Mouse (Mus musculus) liver, adult 2 months (tissue): ENCODE measurements around the gene Rnf130. TPM values are rescaled to one million over a fixed set of nuclear protein-coding genes. Genes with fewer than 3 reads are reported as not detected.

ENCODE experiments used
- DNase-seq: peaks from one replicate; pipeline ENCODE4 v3.0.0-alpha.2; 2011; ENCODE audit warnings: low read depth, low spot score; ENCODE audit errors: extremely low read depth
- H3K27ac ChIP-seq: fragments of 200-500 bp; replicated peaks from 2 replicates; pipeline ENCODE4 v1.5.1; 2012; ENCODE audit warnings: low read depth, mild to moderate bottlenecking, control low read depth, inconsistent platforms, low read length; ENCODE audit not compliant: insufficient read depth
- H3K27me3 ChIP-seq: fragments of 200-500 bp; 2 replicates; pipeline ENCODE4 v1.6.1; 2012; ENCODE audit warnings: mild to moderate bottlenecking, moderate library complexity, low read length, inconsistent platforms; ENCODE audit not compliant: control insufficient read depth, insufficient read depth
- H3K36me3 ChIP-seq: fragments of 200-500 bp; 2 replicates; pipeline ENCODE4 v1.6.1; 2012; ENCODE audit warnings: low read length, inconsistent platforms; ENCODE audit not compliant: control insufficient read depth, insufficient read depth
- H3K4me1 ChIP-seq: fragments of 200-500 bp; 2 replicates; pipeline ENCODE4 v1.6.1; 2011; ENCODE audit warnings: low read length; ENCODE audit not compliant: control insufficient read depth, insufficient read depth
- H3K4me3 ChIP-seq: fragments of 200-500 bp; 2 replicates; pipeline ENCODE4 v1.5.1; 2011; ENCODE audit warnings: low read depth, mild to moderate bottlenecking, control low read depth, low read length, moderate library complexity; ENCODE audit not compliant: insufficient read depth
- H3K79me2 ChIP-seq: fragments of 200-500 bp; 2 replicates; pipeline ENCODE4 v1.6.1; 2012; ENCODE audit warnings: inconsistent platforms, mild to moderate bottlenecking, low read length, moderate library complexity; ENCODE audit not compliant: control insufficient read depth, insufficient read depth
- H3K9ac ChIP-seq: fragments of 200-500 bp; 2 replicates; pipeline ENCODE4 v1.6.1; 2012; ENCODE audit warnings: low read depth, mild to moderate bottlenecking, control low read depth, inconsistent platforms, low read length
- CTCF ChIP-seq: fragments of 200-500 bp; IDR thresholded peaks from 2 replicates; pipeline ENCODE4 v1.5.1; 2011; ENCODE audit warnings: low read depth, low read length, control low read depth
- POLR2A ChIP-seq: fragments of 200-500 bp; IDR thresholded peaks from 2 replicates; pipeline ENCODE4 v1.6.1; 2011; ENCODE audit warnings: low read length, control low read depth; ENCODE audit not compliant: insufficient read depth; ENCODE audit errors: extremely low read depth
- WGBS: fragments of 180-500 bp; shearing (Covaris S2); methylation state at CpG from one replicate; pipeline ENCODE4 v1.1.7; 2018; 5-methylcytosine and 5-hydroxymethylcytosine counted together
- polyA plus RNA-seq: library from polyadenylated mRNA; depleted of rRNA; stranded (reverse); fragments of >200 nt; gene quantifications from 2 replicates; pipeline ENCODE4 v1.2.3, GENCODE M21; 2012
- total RNA-seq: library from RNA; depleted of rRNA; stranded (reverse); fragments of >200 nt; gene quantifications from 2 replicates; pipeline ENCODE4 v1.2.3, GENCODE M21; 2014

Rnf130 gene
- total and polyA plus RNA-seq, 2 experiments: 66.7 to 111 TPM

GRCm38 (mm10) chr11:50104016-50104415 lies 78.9 kb downstream of the Rnf130 start:
- WGBS: 29% methylated on average over 6 of the region's 6 CpGs
- H3K27ac ChIP-seq: peak overlapping the region; percentile 54; the same call in 1 of the 2 replicates

GRCm38 (mm10) chr11:50105237-50105636 lies 80.1 kb downstream of the Rnf130 start:
- H3K4me1 ChIP-seq: peaks cover 32% of the 10 kb centered on the region
- WGBS: 87% methylated on average over 5 of the region's 5 CpGs
- no peak for TF ChIP-seq POLR2A
- TF ChIP-seq CTCF: no peak
- H3K36me3 ChIP-seq: no peaks in the 10 kb centered on the region
- no peak for DNase-seq
- no peaks in the 10 kb centered on the region; the same call in 1 of the 2 replicates for H3K79me2 ChIP-seq
- no peaks in the 10 kb centered on the region for H3K27me3 ChIP-seq
- no peak overlapping the region for H3K27ac ChIP-seq
- H3K4me3 ChIP-seq: no peak overlapping the region
- no peak overlapping the region for H3K9ac ChIP-seq

More at GRCm38 (mm10) chr11:50104016-50104415, 78.9 kb downstream of the Rnf130 start:
- Histone ChIP-seq H3K4me1 (peaks cover 40% of the 10 kb centered on the region), H3K79me2 (no peaks in the 10 kb centered on the region; the same call in 1 of the 2 replicates), H3K36me3 (0 out of 2 replicates have a peak, but pooled peaks cover 1% of the 10 kb centered on the region), H3K4me3 (no peak overlapping the region), H3K9ac (no peak overlapping the region), H3K27me3 (no peaks in the 10 kb centered on the region)
- TF ChIP-seq CTCF (no peak), POLR2A (no peak)
- DNase-seq: peak; percentile 93

- peak overlapping the region; percentile 20; the same call in 1 of the 2 replicates for H3K9ac ChIP-seq
- peak overlapping the region; percentile 20 for H3K27ac ChIP-seq
- TF ChIP-seq POLR2A (no peak), CTCF (no peak)
- DNase-seq: peak; percentile 93
- H3K36me3 ChIP-seq: no peaks in the 10 kb centered on the region
- H3K27me3 ChIP-seq: no peaks in the 10 kb centered on the region
- peaks cover 28% of the 10 kb centered on the region for H3K4me1 ChIP-seq
- WGBS: 17% methylated on average over 7 of the region's 7 CpGs
- no peaks in the 10 kb centered on the region; the same call in 1 of the 2 replicates for H3K79me2 ChIP-seq
- no peak overlapping the region for H3K4me3 ChIP-seq
Observed at GRCm38 (mm10) chr11:50106024-50106423, 80.9 kb downstream of the Rnf130 start.

GRCm38 (mm10) chr11:50108823-50109244 lies 83.7 kb downstream of the Rnf130 start:
- WGBS: 11% methylated on average over 8 of the region's 8 CpGs
- Histone ChIP-seq H3K4me3 (no peak overlapping the region), H3K4me1 (peaks cover 23% of the 10 kb centered on the region), H3K36me3 (no peaks in the 10 kb centered on the region), H3K27me3 (no peaks in the 10 kb centered on the region), H3K27ac (peak overlapping the region; percentile 37), H3K9ac (no peak overlapping the region), H3K79me2 (no peaks in the 10 kb centered on the region)
- DNase-seq: peak; percentile 69
- TF ChIP-seq CTCF (no peak), POLR2A (no peak)

GRCm38 (mm10) chr11:50114329-50114728 lies 89.2 kb downstream of the Rnf130 start:
- no peak overlapping the region for H3K4me3 ChIP-seq
- no peaks in the 10 kb centered on the region for H3K79me2 ChIP-seq
- no peak overlapping the region for H3K27ac ChIP-seq
- no peaks in the 10 kb centered on the region for H3K36me3 ChIP-seq
- WGBS: 18% methylated on average over 5 of the region's 5 CpGs
- peak; percentile 46 for DNase-seq
- H3K9ac ChIP-seq: no peak overlapping the region
- no peaks in the 10 kb centered on the region for H3K4me1 ChIP-seq
- TF ChIP-seq CTCF (peak; percentile 94), POLR2A (no peak)
- no peaks in the 10 kb centered on the region for H3K27me3 ChIP-seq

- no peak overlapping the region for H3K27ac ChIP-seq
- H3K79me2 ChIP-seq: no peaks in the 10 kb centered on the region
- no peaks in the 10 kb centered on the region for H3K36me3 ChIP-seq
- H3K9ac ChIP-seq: no peak overlapping the region
- H3K4me3 ChIP-seq: no peak overlapping the region
- TF ChIP-seq CTCF: no peak
- TF ChIP-seq POLR2A: no peak
- WGBS: 96% methylated on average over 8 of the region's 8 CpGs
- no peaks in the 10 kb centered on the region for H3K4me1 ChIP-seq
- no peaks in the 10 kb centered on the region for H3K27me3 ChIP-seq
- DNase-seq: no peak
Observed at GRCm38 (mm10) chr11:50122631-50123081, 97.5 kb downstream of the Rnf130 start.
